Mouse (Mus musculus) myocyte (in vitro differentiated cells): ENCODE results near the gene Actn1.

Source experiments
- E2F4 ChIP-seq: IDR thresholded peaks from one replicate; pipeline ENCODE4 v1.6.1; 2011; ENCODE audit warnings: mild to moderate bottlenecking, control low read depth, moderate library complexity; ENCODE audit not compliant: insufficient read depth
- MAX ChIP-seq: IDR thresholded peaks from one replicate; pipeline ENCODE4 v1.6.1; 2011; ENCODE audit warnings: low read depth, mild to moderate bottlenecking, control low read depth
- MYOD1 ChIP-seq, 3 experiments: IDR thresholded peaks; one replicate each; pipeline ENCODE4 v1.6.1; 2011; ENCODE audit warnings: control low read depth in 2 of 3, low read depth in 2 of 3, mild to moderate bottlenecking in 2 of 3, moderate library complexity in 1 of 3; ENCODE audit not compliant: insufficient read length in 2 of 3, control insufficient read depth in 1 of 3
- POLR2A ChIP-seq: IDR thresholded peaks from one replicate; pipeline ENCODE4 v1.6.1; 2011; ENCODE audit warnings: low read depth, mild to moderate bottlenecking, control low read depth, moderate library complexity; ENCODE audit not compliant: insufficient read length
- USF1 ChIP-seq: IDR thresholded peaks from one replicate; pipeline ENCODE4 v1.6.1; 2011; ENCODE audit warnings: low read depth, mild to moderate bottlenecking, control low read depth, moderate library complexity

- TF ChIP-seq MYOD1 (IDR thresholded peaks at IDR 0.05; ENCODE audit: control insufficient read depth in 1 of 3, insufficient read length in 2 of 3, low read depth in 2 of 3) (peak in 1 of 3 experiments; percentile 39), USF1 (no peak), MAX (no peak), POLR2A (no peak), E2F4 (no peak)
Observed at GRCm38 (mm10) chr12:80247067-80247466, 13.1 kb downstream of the Actn1 start.
